Mouse (Mus musculus) heart, adult 8-10 months (tissue): ENCODE results near the gene Vmn1r62. TPM values are rescaled to one million over a fixed set of nuclear protein-coding genes. Genes with fewer than 3 reads are reported as not detected.
"Not testable (repeated sequence)": the region's sequence is repeated elsewhere in the genome, so short reads cannot be mapped to it uniquely, and the experiment has no call there.

Experiments used
- DNase-seq: peaks from one replicate; pipeline ENCODE4 v3.0.0; 2022; ENCODE audit warnings: low spot score
- total RNA-seq, 4 experiments: library from RNA; stranded (reverse); gene quantifications; 2 replicates each; pipeline ENCODE4 v1.2.4; 2022

Vmn1r62 gene
- not detected for total RNA-seq

- not testable (repeated sequence) for DNase-seq
These were observed at the start of gene Vmn1r62 for GRCm38 (mm10) chr7:5673331-5673730. Vmn1r62 (plus strand) TSS chr7:5673631.

Other genes starting within 250 kb of the Vmn1r62 start
- gene Vmn1r59, start 216.9 kb upstream of the Vmn1r62 start, total RNA-seq = not detected
- gene Vmn2r28, start 179.7 kb upstream of the Vmn1r62 start, total RNA-seq = not detected
- not detected for gene Vmn1r60, start 126.3 kb upstream of the Vmn1r62 start, total RNA-seq
- gene Vmn1r61, start 60.3 kb upstream of the Vmn1r62 start, total RNA-seq = not detected
- gene Vmn1r63, start 131.8 kb downstream of the Vmn1r62 start, total RNA-seq = not detected
- gene Vmn1r64, start 210.9 kb downstream of the Vmn1r62 start, total RNA-seq = not detected